Mouse (Mus musculus) bone marrow macrophage, adult 2 months (primary cell): ENCODE measurements around the gene Nyap1.

Experiments used
- CTCF ChIP-seq: IDR thresholded peaks from 2 replicates; pipeline ENCODE4 v1.5.1; 2012; ENCODE audit warnings: low read depth, mild to moderate bottlenecking, low read length, moderate library complexity
- POLR2A ChIP-seq: IDR thresholded peaks from 2 replicates; pipeline ENCODE4 v1.6.1; 2012; ENCODE audit warnings: mild to moderate bottlenecking, low read depth, low read length, borderline replicate concordance

DNA sequence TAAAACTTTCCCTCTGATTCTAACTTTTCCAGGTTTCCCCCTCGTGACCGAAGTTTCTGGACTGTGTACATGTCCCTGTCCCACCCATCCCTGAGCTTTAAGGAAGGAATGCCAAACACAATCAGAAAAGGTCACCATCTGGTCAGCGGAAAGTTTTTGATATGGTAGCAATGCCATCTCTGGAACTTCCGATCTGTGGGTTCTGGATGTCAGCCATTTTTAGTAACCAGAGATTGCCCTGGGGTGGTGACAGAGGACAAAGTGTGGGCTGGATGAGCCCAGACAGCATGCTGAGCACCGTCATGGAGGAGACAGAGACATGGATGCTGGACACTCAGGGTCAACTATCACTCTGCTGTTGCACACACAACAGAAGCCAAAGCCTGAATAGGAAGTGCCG is 22.3 kb downstream of the Nyap1 start:
- TF ChIP-seq CTCF: no peak
- TF ChIP-seq POLR2A: no peak
